Mouse (Mus musculus) midbrain, postnatal 0 days (tissue): ENCODE results near the gene Hoxa6. TPM values are rescaled to one million over a fixed set of nuclear protein-coding genes. Genes with fewer than 3 reads are reported as not detected.

Experiments
- ATAC-seq: fragments of 200-750 bp; cut with Nextera tagmentation; 2 replicates; pipeline ENCODE4 v1.8.0; 2017; ENCODE audit warnings: moderate number of reproducible peaks, mild to moderate bottlenecking, moderate TSS enrichment, moderate library complexity; ENCODE audit not compliant: low FRiP score
- DNase-seq: peaks from one replicate; pipeline ENCODE4 v3.0.0-alpha.2; 2015; ENCODE audit warnings: low spot score
- H3K27ac ChIP-seq: fragments of 300-500 bp; sonication (generic); 2 replicates; pipeline ENCODE4 v1.5.1; 2014; ENCODE audit warnings: low read depth, mild to moderate bottlenecking, low read length, mixed read lengths
- H3K27me3 ChIP-seq: fragments of 300-500 bp; sonication (generic); 2 replicates; pipeline ENCODE4 v1.6.1; 2014; ENCODE audit warnings: low read length, control low read depth, mixed read lengths; ENCODE audit not compliant: insufficient read depth
- H3K36me3 ChIP-seq: fragments of 300-500 bp; sonication (generic); 2 replicates; pipeline ENCODE4 v1.6.1; 2014; ENCODE audit warnings: low read length, control low read depth, mixed read lengths; ENCODE audit not compliant: insufficient read depth
- H3K4me1 ChIP-seq: fragments of 300-500 bp; sonication (generic); 2 replicates; pipeline ENCODE4 v1.6.1; 2014; ENCODE audit warnings: mild to moderate bottlenecking, control low read depth, antibody characterized with exemption, low read length, mixed read lengths; ENCODE audit not compliant: insufficient read depth
- H3K4me2 ChIP-seq: fragments of 300-500 bp; sonication (generic); 2 replicates; pipeline ENCODE4 v1.6.1; 2014; ENCODE audit warnings: low read depth, mild to moderate bottlenecking, low read length, mixed read lengths; ENCODE audit not compliant: poor library complexity, severe bottlenecking
- H3K4me3 ChIP-seq: fragments of 300-500 bp; sonication (generic); 2 replicates; pipeline ENCODE4 v1.5.1; 2014; ENCODE audit warnings: low read depth, mild to moderate bottlenecking, low read length, moderate library complexity
- H3K9ac ChIP-seq: fragments of 300-500 bp; sonication (generic); replicated peaks from 2 replicates; pipeline ENCODE4 v1.6.1; 2014; ENCODE audit warnings: mild to moderate bottlenecking, low read length, moderate library complexity, mixed read lengths; ENCODE audit not compliant: poor library complexity, severe bottlenecking
- H3K9me3 ChIP-seq: fragments of 300-500 bp; sonication (generic); 2 replicates; pipeline ENCODE4 v1.6.1; 2016; ENCODE audit warnings: low read length, control low read depth
- CTCF ChIP-seq: IDR thresholded peaks from 2 replicates; pipeline ENCODE4 v1.5.1; 2016; ENCODE audit warnings: antibody characterized with exemption, mild to moderate bottlenecking
- WGBS: fragments of 180-500 bp; shearing (Covaris S2); extraction: QIAGEN DNeasy Blood & Tissue Kit; methylation state at CpG from one replicate; pipeline ENCODE4 v1.1.7; 2014; 5-methylcytosine and 5-hydroxymethylcytosine counted together
- polyA plus RNA-seq: library from polyadenylated mRNA; unstranded; fragments of >200 nt; fragmentation: Nextera tagmentation; extraction: Ambion mirVana; gene quantifications from 2 replicates; pipeline ENCODE4 v1.2.1, GENCODE M21; 2015
- total RNA-seq: library from RNA; depleted of rRNA; stranded (reverse); fragments of >200 nt; gene quantifications from 2 replicates; pipeline ENCODE4 v1.2.3, GENCODE M21; 2014

The Hoxa6 gene
- total and polyA plus RNA-seq, 2 experiments from 2014 or later: not detected

DNA sequence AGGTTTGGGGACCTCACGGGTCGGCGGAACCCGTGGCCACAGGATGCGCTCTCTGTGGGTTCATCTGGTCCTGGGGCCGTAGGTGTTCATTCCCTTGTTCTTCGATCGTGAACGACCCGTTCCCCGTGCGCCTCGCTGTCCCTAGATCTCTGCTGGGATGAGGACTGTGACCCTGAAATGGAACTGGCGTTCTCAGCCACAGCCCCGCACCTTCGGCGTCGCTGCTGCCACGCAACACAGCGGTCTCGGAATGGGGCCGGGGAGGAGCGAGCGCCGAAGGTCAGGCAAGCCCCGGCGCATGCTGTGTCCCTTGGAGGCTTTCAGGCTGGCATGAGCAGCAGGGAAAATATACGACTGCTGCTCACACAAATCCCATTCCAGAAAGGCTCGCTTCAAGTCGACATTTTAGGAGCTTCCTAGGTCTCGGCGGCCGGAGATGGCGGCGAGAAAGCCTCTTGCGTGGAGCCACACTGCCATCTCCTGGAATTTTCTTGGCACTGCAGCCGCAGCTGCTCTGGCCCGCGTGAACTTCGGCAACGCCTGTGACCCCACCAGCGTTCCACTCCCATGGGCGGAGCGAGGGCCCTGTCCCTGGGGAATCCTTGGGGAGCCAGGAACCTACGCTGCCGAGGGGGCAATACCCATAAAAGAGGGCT, 12.9 kb upstream of the Hoxa6 start, which contains the start of gene Hoxa7:
Gene Hoxa7, minus strand, starts transcription at position 518 of the 656 bp plus-strand sequence.
- WGBS: 1% methylated on average over 46 of the region's 46 CpGs
- H3K9me3 ChIP-seq: no peaks in the 10 kb centered on the region
- no peak within 1 kb of the TSS for H3K27ac ChIP-seq
- ATAC-seq: peak; percentile 75
- H3K27me3 ChIP-seq: peaks cover 91% of the 10 kb centered on the region
- H3K9ac ChIP-seq: peak within 1 kb of the TSS; percentile 48
- H3K4me2 ChIP-seq: peak within 1 kb of the TSS; percentile 84
- H3K36me3 ChIP-seq: no peaks in the 10 kb centered on the region
- H3K4me3 ChIP-seq: peak within 1 kb of the TSS; percentile 43
- peak; percentile 97 for TF ChIP-seq CTCF
- DNase-seq: peak; percentile 84
- no peaks in the 10 kb centered on the region for H3K4me1 ChIP-seq

- ATAC-seq (no peak), DNase-seq (no peak)
- Histone ChIP-seq H3K9ac (no peak overlapping the region), H3K27me3 (peaks cover 93% of the 10 kb centered on the region), H3K4me1 (no peaks in the 10 kb centered on the region), H3K4me2 (peak overlapping the region; percentile 84), H3K36me3 (no peaks in the 10 kb centered on the region), H3K9me3 (no peaks in the 10 kb centered on the region), H3K4me3 (peak overlapping the region; percentile 43), H3K27ac (no peak overlapping the region)
- 11% methylated on average over 12 of the region's 12 CpGs for WGBS
- TF ChIP-seq CTCF: no peak
Observed at GRCm38 (mm10) chr6:52220865-52221310, 12.4 kb upstream of the Hoxa6 start.

DNA sequence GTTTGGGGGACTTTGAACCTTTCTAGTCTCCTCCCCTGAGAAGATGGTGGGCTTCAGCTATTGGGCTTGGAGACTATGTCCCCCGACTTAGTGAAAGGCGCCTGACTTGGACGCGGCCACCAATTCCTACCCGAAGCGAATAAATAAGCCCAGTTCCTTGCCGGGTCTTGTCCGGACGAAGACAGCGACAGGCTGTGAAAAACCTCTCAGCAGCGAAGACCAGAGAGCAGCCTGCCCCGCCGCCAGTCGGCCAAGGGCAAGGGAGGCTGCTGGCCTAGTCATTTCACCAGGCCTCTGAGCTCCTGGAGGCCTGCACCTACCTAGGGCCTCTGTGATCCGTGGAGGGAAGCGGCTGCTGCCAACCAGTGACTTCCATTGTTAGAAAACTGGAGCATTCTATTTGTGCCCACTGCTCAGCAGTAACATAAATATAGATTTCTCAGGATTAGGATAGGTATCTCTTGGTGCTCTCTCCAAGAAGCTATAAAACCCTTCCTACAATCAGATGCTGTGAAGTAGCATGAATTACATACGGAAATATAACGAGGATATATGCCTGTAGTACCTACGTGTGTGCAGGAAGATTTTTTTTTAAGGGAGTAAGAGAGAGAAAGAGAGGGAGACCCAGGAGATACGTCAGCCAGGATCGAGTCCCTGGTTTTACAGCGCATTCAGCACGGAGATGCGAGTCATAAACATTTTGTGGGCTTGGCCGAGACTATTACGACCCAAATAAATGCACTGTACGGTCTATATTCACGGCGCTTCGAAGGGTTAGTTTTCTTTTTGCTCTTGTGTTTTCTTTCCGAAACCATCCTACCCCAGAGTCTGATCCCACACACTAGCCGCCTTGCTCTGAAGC, 11.7 kb upstream of the Hoxa6 start:
- ATAC-seq (no peak), DNase-seq (no peak)
- H3K4me1 ChIP-seq: no peaks in the 10 kb centered on the region
- TF ChIP-seq CTCF: no peak
- H3K9me3 ChIP-seq: no peaks in the 10 kb centered on the region
- no peak overlapping the region for H3K27ac ChIP-seq
- peaks cover 93% of the 10 kb centered on the region for H3K27me3 ChIP-seq
- no peak overlapping the region for H3K4me3 ChIP-seq
- H3K36me3 ChIP-seq: no peaks in the 10 kb centered on the region
- H3K4me2 ChIP-seq: no peak overlapping the region
- 16% methylated on average over 32 of the region's 32 CpGs for WGBS
- H3K9ac ChIP-seq: no peak overlapping the region

- H3K27ac ChIP-seq: no peak overlapping the region
- peaks cover 93% of the 10 kb centered on the region for H3K27me3 ChIP-seq
- H3K4me2 ChIP-seq: no peak overlapping the region
- no peak for ATAC-seq
- no peak for DNase-seq
- no peak overlapping the region for H3K9ac ChIP-seq
- H3K36me3 ChIP-seq: no peaks in the 10 kb centered on the region
- no peaks in the 10 kb centered on the region for H3K9me3 ChIP-seq
- 21% methylated on average over 9 of the region's 9 CpGs for WGBS
- no peak for TF ChIP-seq CTCF
- no peaks in the 10 kb centered on the region for H3K4me1 ChIP-seq
- H3K4me3 ChIP-seq: no peak overlapping the region
Observed at GRCm38 (mm10) chr6:52219234-52219942, 10.9 kb upstream of the Hoxa6 start.

GRCm38 (mm10) chr6:52218643-52219215, 10.2 kb upstream of the Hoxa6 start:
- Histone ChIP-seq H3K36me3 (no peaks in the 10 kb centered on the region), H3K4me3 (no peak overlapping the region), H3K9ac (no peak overlapping the region), H3K27ac (no peak overlapping the region), H3K9me3 (no peaks in the 10 kb centered on the region), H3K4me1 (no peaks in the 10 kb centered on the region), H3K27me3 (peaks cover 94% of the 10 kb centered on the region), H3K4me2 (no peak overlapping the region)
- WGBS: 11% methylated on average over 14 of the region's 14 CpGs
- DNase-seq (no peak), ATAC-seq (no peak)
- TF ChIP-seq CTCF: no peak
